Mouse (Mus musculus) stomach, postnatal 0 days (tissue): ENCODE results near the gene Srsf4. TPM values are rescaled to one million over a fixed set of nuclear protein-coding genes. Genes with fewer than 3 reads are reported as not detected.

Experiments
- ATAC-seq: fragments of 200-750 bp; cut with Nextera tagmentation; 2 replicates; pipeline ENCODE4 v1.8.0; 2017; ENCODE audit not compliant: low FRiP score, low TSS enrichment
- DNase-seq: peaks from one replicate; pipeline ENCODE4 v3.0.0-alpha.2; 2016; ENCODE audit warnings: low spot score
- H3K27ac ChIP-seq: fragments of 300-500 bp; sonication (generic); replicated peaks from 2 replicates; pipeline ENCODE4 v1.5.1; 2014; ENCODE audit warnings: mild to moderate bottlenecking, control low read depth
- H3K27me3 ChIP-seq: fragments of 300-500 bp; sonication (generic); 2 replicates; pipeline ENCODE4 v1.6.1; 2014; ENCODE audit warnings: low read length; ENCODE audit not compliant: control insufficient read depth, insufficient read depth
- H3K36me3 ChIP-seq: fragments of 300-500 bp; sonication (generic); 2 replicates; pipeline ENCODE4 v1.6.1; 2014; ENCODE audit warnings: low read length, mixed read lengths; ENCODE audit not compliant: control insufficient read depth, insufficient read depth
- H3K4me1 ChIP-seq: fragments of 300-500 bp; sonication (generic); replicated peaks from 2 replicates; pipeline ENCODE4 v1.6.1; 2014; ENCODE audit warnings: antibody characterized with exemption; ENCODE audit not compliant: control insufficient read depth, insufficient read depth
- H3K4me2 ChIP-seq: fragments of 300-500 bp; sonication (generic); replicated peaks from 2 replicates; pipeline ENCODE4 v1.6.1; 2014; ENCODE audit warnings: low read depth, mild to moderate bottlenecking, control low read depth, moderate library complexity
- H3K4me3 ChIP-seq: fragments of 300-500 bp; sonication (generic); 2 replicates; pipeline ENCODE4 v1.5.1; 2014; ENCODE audit warnings: low read depth, low read length, control low read depth
- H3K9ac ChIP-seq: fragments of 300-500 bp; sonication (generic); 2 replicates; pipeline ENCODE4 v1.6.1; 2014; ENCODE audit warnings: mild to moderate bottlenecking, low read length, control low read depth, mixed read lengths
- H3K9me3 ChIP-seq: fragments of 300-500 bp; sonication (generic); 2 replicates; pipeline ENCODE4 v1.6.1; 2016; ENCODE audit warnings: low read length; ENCODE audit not compliant: control insufficient read depth
- CTCF ChIP-seq: IDR thresholded peaks from 2 replicates; pipeline ENCODE4 v1.5.1; 2016; ENCODE audit warnings: antibody characterized with exemption, low read depth, mild to moderate bottlenecking, moderate library complexity
- EP300 ChIP-seq: optimal IDR thresholded peaks from 2 replicates; pipeline ENCODE3; 2016; ENCODE audit warnings: antibody characterized with exemption
- WGBS: fragments of 180-500 bp; shearing (Covaris S2); extraction: QIAGEN DNeasy Blood & Tissue Kit; methylation state at CpG from one replicate; pipeline ENCODE4 v1.1.7; 2014; 5-methylcytosine and 5-hydroxymethylcytosine counted together
- polyA plus RNA-seq: library from polyadenylated mRNA; unstranded; fragments of >200 nt; fragmentation: Nextera tagmentation; extraction: Ambion mirVana; gene quantifications from 2 replicates; pipeline ENCODE4 v1.2.1, GENCODE M21; 2015

The Srsf4 gene
- polyA plus RNA-seq, 1 experiment from 2014 or later: 38.3 TPM

DNA sequence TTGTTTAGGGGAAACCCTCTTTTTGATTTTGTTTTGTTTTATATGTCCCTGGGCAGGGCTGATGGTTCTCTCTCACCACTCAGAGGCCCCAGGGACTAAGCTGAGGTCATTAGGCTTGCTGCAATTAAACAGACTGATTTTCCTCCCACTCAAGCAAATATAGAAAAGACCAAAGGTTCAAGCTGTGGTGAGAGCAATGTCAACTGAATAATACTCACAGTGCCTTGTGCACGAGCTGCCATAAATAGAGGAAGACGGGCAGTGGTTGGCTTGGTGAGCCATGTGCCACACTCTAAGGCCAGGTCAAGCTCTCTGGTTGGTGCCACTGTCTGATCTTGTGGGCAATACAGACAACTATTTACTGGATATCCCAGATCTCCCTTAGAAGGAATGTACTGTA, 66.0 kb downstream of the Srsf4 start:
- no peak overlapping the region for H3K9ac ChIP-seq
- ATAC-seq (peak; percentile 51; the same call in 1 of the 2 replicates), DNase-seq (no peak)
- H3K9me3 ChIP-seq: no peaks in the 10 kb centered on the region
- no peaks in the 10 kb centered on the region for H3K36me3 ChIP-seq
- WGBS: 52% methylated on average over 2 of the region's 2 CpGs
- no peaks in the 10 kb centered on the region for H3K27me3 ChIP-seq
- H3K27ac ChIP-seq: no peak overlapping the region
- 0 out of 2 replicates have a peak, but pooled peaks cover 3% of the 10 kb centered on the region for H3K4me1 ChIP-seq
- H3K4me2 ChIP-seq: no peak overlapping the region
- H3K4me3 ChIP-seq: no peak overlapping the region
- TF ChIP-seq EP300: no peak
- TF ChIP-seq CTCF: no peak

DNA sequence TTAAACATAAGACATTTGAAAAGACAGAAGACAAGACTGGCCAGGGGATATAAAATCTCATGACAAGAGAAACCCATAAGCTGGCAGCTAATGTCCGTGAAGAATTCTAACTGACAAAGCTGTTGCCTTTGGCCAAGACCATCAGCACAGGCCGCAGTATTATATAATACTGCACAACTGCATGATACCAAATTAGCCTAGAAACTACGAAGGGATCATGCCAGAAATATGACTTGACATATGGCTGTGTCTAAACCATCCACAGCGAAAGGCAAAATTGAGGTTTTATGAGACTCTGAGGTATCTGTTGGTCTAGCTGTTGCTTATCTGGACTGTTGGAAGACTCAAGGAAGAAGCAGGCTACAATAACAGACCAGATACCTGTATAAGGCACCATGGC, 67.4 kb downstream of the Srsf4 start:
- H3K9ac ChIP-seq: no peak overlapping the region
- no peaks in the 10 kb centered on the region for H3K9me3 ChIP-seq
- no peak overlapping the region for H3K4me2 ChIP-seq
- no peaks in the 10 kb centered on the region for H3K36me3 ChIP-seq
- H3K27me3 ChIP-seq: no peaks in the 10 kb centered on the region
- no peak for DNase-seq
- H3K4me1 ChIP-seq: 0 out of 2 replicates have a peak, but pooled peaks cover 3% of the 10 kb centered on the region
- TF ChIP-seq EP300 (no peak), CTCF (no peak)
- H3K27ac ChIP-seq: no peak overlapping the region
- no peak overlapping the region for H3K4me3 ChIP-seq
- WGBS: 89% methylated on average over 4 of the region's 4 CpGs
- no peak for ATAC-seq

DNA sequence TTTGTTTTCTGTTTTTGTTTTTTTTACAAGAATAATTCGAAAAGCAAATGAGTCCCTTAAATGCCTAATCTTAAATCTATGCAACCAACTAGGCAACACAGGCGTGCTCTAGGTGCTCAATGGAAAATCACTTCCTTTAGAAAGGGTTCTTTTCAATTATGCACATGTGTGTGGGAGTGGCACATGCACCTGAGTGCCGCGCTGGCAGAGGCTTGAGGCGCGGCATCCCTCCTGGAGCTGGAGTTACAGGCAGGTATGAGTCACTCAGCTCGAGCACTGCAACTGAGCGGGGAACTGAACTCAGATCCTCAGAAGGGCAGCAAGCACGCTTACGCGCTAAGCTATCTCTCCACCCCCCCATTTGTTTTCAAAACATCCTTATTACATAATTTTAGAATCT, 74.4 kb downstream of the Srsf4 start:
- no peak for TF ChIP-seq EP300
- no peak for TF ChIP-seq CTCF
- no peaks in the 10 kb centered on the region for H3K9me3 ChIP-seq
- no peak overlapping the region for H3K9ac ChIP-seq
- H3K4me2 ChIP-seq: no peak overlapping the region
- ATAC-seq (peak; percentile 89), DNase-seq (peak; percentile 61)
- H3K4me1 ChIP-seq: no peaks in the 10 kb centered on the region
- no peaks in the 10 kb centered on the region for H3K27me3 ChIP-seq
- 71% methylated on average over 11 of the region's 11 CpGs for WGBS
- no peak overlapping the region for H3K27ac ChIP-seq
- no peak overlapping the region for H3K4me3 ChIP-seq
- no peaks in the 10 kb centered on the region for H3K36me3 ChIP-seq

DNA sequence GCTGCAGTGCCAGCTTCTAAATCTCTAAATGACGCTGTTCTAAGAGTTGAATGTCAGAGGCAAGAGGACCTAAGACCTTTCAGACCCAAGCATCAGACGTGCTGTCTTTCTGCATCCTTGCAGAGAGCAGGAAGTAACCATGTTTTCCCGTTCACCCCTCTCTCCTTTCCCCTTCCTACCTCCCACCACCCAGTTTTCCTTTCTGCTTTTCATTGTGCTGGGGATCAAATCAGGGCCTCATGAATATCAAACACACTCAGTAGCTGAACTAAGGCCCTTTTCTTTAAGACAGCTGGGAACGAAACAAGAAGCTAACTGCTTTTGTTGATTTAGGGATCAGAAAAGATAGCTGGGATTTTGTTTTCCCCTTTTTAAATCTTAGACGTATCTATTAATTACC, 76.5 kb downstream of the Srsf4 start:
- WGBS: 30% methylated on average over 5 of the region's 5 CpGs
- TF ChIP-seq EP300 (no peak), CTCF (no peak)
- no peak for ATAC-seq

DNA sequence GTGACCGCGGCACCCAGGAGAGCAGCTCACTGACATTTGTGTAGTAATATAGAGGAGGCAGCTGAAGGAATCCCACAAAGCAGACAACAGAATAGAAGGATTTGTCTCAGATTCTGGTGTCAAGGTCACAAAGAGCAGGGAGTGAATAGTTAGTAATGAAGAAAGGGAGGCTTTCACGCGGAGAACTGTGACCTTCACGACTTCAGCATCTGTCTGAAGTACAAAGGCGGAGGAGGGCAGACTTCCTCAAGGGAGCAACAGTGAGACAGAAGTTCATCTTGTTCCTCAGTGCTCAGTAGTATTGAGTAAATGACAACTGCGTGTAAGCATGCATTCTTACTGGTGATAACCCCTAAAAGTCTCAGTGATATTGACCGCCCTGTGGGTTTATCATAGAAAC, 77.2 kb downstream of the Srsf4 start:
- no peak for TF ChIP-seq CTCF
- no peak for TF ChIP-seq EP300
- H3K9me3 ChIP-seq: no peaks in the 10 kb centered on the region
- peaks cover 3% of the 10 kb centered on the region; the same call in 1 of the 2 replicates for H3K36me3 ChIP-seq
- no peaks in the 10 kb centered on the region for H3K4me1 ChIP-seq
- no peak overlapping the region for H3K9ac ChIP-seq
- no peak overlapping the region for H3K27ac ChIP-seq
- H3K4me2 ChIP-seq: no peak overlapping the region
- DNase-seq: no peak
- WGBS: 73% methylated on average over 8 of the region's 8 CpGs
- H3K27me3 ChIP-seq: no peaks in the 10 kb centered on the region
- ATAC-seq: no peak
- no peak overlapping the region for H3K4me3 ChIP-seq

More for the DNA sequence above, 76.5 kb downstream of the Srsf4 start:
- no peak overlapping the region for H3K27ac ChIP-seq
- no peaks in the 10 kb centered on the region for H3K4me1 ChIP-seq
- H3K9me3 ChIP-seq: no peaks in the 10 kb centered on the region
- no peak overlapping the region for H3K4me3 ChIP-seq
- H3K4me2 ChIP-seq: no peak overlapping the region
- no peak for DNase-seq
- no peaks in the 10 kb centered on the region for H3K27me3 ChIP-seq
- H3K9ac ChIP-seq: no peak overlapping the region
- H3K36me3 ChIP-seq: no peaks in the 10 kb centered on the region

Other genes starting within 250 kb of the Srsf4 start
- gene Ptpru, start 35.3 kb upstream of the Srsf4 start, polyA plus RNA-seq: 3.1 and 3.9 TPM in 2 replicates
- 47.2 and 48.6 TPM in 2 replicates for gene Mecr, start 30.1 kb upstream of the Srsf4 start, polyA plus RNA-seq
- gene Tmem200b, start 48.2 kb downstream of the Srsf4 start, polyA plus RNA-seq: 1.8 and 3.2 TPM in 2 replicates
- 0.12 TPM in 1 of 2 replicates, not detected in the other for gene Gm10300, start 201.1 kb downstream of the Srsf4 start, polyA plus RNA-seq
- gene Epb41, start 201.7 kb downstream of the Srsf4 start, polyA plus RNA-seq: 24.3 and 26.7 TPM in 2 replicates